Mouse (Mus musculus) G1E (cell line): ENCODE results near the gene Ccdc9b.

Experiments used
- CTCF ChIP-seq: IDR thresholded peaks from 2 replicates; pipeline ENCODE4 v1.5.1; 2012; ENCODE audit warnings: low read depth, low read length, inconsistent platforms, mixed read lengths
- GATA1 ChIP-seq: IDR thresholded peaks from 2 replicates; pipeline ENCODE4 v1.6.1; 2012; ENCODE audit warnings: borderline replicate concordance, low read length, inconsistent platforms, mixed read lengths

- TF ChIP-seq CTCF = no peak
- no peak for TF ChIP-seq GATA1
Observed at GRCm38 (mm10) chr2:118776295-118776694, 13.8 kb upstream of the Ccdc9b start.
